Comparison of ENCODE assay signal across 9 mouse cellular contexts in the genomic region with DNA sequence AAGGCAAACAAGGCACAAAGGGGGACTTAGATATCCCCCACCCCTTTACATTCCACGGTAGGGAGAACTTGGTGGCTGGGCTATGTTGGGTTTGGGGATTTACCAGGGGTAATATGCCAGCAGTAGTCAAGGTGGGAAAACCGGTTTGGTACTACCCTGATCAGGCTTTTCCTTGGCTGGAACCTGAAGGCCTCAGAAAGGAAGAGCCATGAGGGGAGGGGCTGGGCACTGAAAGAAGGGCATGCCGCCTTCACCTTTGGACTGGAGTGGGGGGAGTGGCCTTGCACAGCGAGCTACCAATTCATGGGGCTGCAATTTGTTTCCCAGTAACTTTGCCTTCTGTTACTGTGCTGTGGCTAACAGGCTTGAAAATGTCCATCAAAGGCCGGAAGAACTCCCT. TPM values are rescaled to one million over a fixed set of nuclear protein-coding genes. Genes with fewer than 3 reads are reported as not detected.
DNase-seq lines count a peak whose midpoint lies in the region; ATAC-seq and TF ChIP-seq lines count a peak whose summit lies in the region.
"Had no signal": no experiment of that assay in that cellular context is flagged by ENCODE, and none has a peak within 500 bp of the region (broad histone marks: within the 10 kb centered on the region; RNA-seq: fewer than 3 reads in every experiment).

No protein-coding gene starts in this region.

- peaks cover 22% of the 10 kb centered on the region for H3K27me3 ChIP-seq in heart, embryonic 16.5 days (ENCODE audit: control insufficient read depth, insufficient read depth, low read length)
- H3K27me3 ChIP-seq in heart, embryonic 11.5 days (ENCODE audit: control insufficient read depth, insufficient read depth, low read length), result peaks cover 25% of the 10 kb centered on the region
- peaks cover 21% of the 10 kb centered on the region for H3K27me3 ChIP-seq in embryonic facial prominence, embryonic 14.5 days (replicated peaks; ENCODE audit: control insufficient read depth, insufficient read depth, low read length)
- no peaks in the 10 kb centered on the region for H3K27me3 ChIP-seq in myocyte (ENCODE audit: control insufficient read depth, insufficient read depth, insufficient read length)

- peak overlapping the region; percentile 96; the same call in 1 of the 2 replicates for H3K4me2 ChIP-seq in heart, embryonic 16.5 days (ENCODE audit: low read depth, low read length)
- no peak overlapping the region; the same call in 1 of the 2 replicates for H3K4me2 ChIP-seq in heart, embryonic 11.5 days
- H3K4me2 ChIP-seq in embryonic facial prominence, embryonic 14.5 days (ENCODE audit: low read depth, low read length), result peak overlapping the region; percentile 97
- H3K4me2 ChIP-seq in myocyte (ENCODE audit: low read depth), result no peak overlapping the region

- H3K4me1 ChIP-seq in heart, embryonic 16.5 days (ENCODE audit: control insufficient read depth, insufficient read depth, low read length), result peaks cover 34% of the 10 kb centered on the region
- peaks cover 24% of the 10 kb centered on the region for H3K4me1 ChIP-seq in heart, embryonic 11.5 days (ENCODE audit: control insufficient read depth, insufficient read depth, low read length)
- peaks cover 32% of the 10 kb centered on the region for H3K4me1 ChIP-seq in embryonic facial prominence, embryonic 14.5 days (ENCODE audit: control insufficient read depth, insufficient read depth, low read length)

- DNase-seq in embryonic facial prominence, embryonic 14.5 days (ENCODE audit: low spot score), result peak; percentile 79
- DNase-seq in kidney, postnatal 14 days, result peak; percentile 87
- DNase-seq in cerebellum, adult 8-10 months, result no peak
- no peak for DNase-seq in cerebellum, adult 9-10 months
- no peak for DNase-seq in retina, postnatal 1 day
- DNase-seq: cerebellum, adult 11 months had no signal

- 52% methylated on average over 5 of the region's 5 CpGs for WGBS in heart, embryonic 16.5 days
- 70% methylated on average over 5 of the region's 5 CpGs for WGBS in heart, embryonic 11.5 days (ENCODE audit: insufficient replicate concordance)
- 56% methylated on average over 5 of the region's 5 CpGs for WGBS in embryonic facial prominence, embryonic 14.5 days

- TF ChIP-seq POLR2A in myocyte (IDR thresholded peaks at IDR 0.05; ENCODE audit: insufficient read length, low read depth), result no peak

- ATAC-seq in heart, embryonic 16.5 days (replicated peaks; ENCODE audit: extremely low read depth, insufficient read depth, low FRiP score), result no peak
- no peak for ATAC-seq in heart, embryonic 11.5 days (replicated peaks; ENCODE audit: insufficient number of reproducible peaks, low FRiP score, low TSS enrichment)
- peak; percentile 39; the same call in 1 of the 2 replicates for ATAC-seq in embryonic facial prominence, embryonic 14.5 days (ENCODE audit: low read depth)

- H3ac ChIP-seq in myocyte (ENCODE audit: control insufficient read depth, insufficient read length), result no peak overlapping the region

- no peaks in the 10 kb centered on the region for H3K36me3 ChIP-seq in heart, embryonic 16.5 days (ENCODE audit: control insufficient read depth, insufficient read depth)
- peaks cover 2% of the 10 kb centered on the region; the same call in 1 of the 2 replicates for H3K36me3 ChIP-seq in heart, embryonic 11.5 days (ENCODE audit: control insufficient read depth, insufficient read depth, low read length)
- peaks cover 7% of the 10 kb centered on the region; the same call in 1 of the 2 replicates for H3K36me3 ChIP-seq in embryonic facial prominence, embryonic 14.5 days (ENCODE audit: control insufficient read depth, insufficient read depth, low read length)
- no peaks in the 10 kb centered on the region for H3K36me3 ChIP-seq in myocyte (ENCODE audit: control insufficient read depth, insufficient read depth)

- peaks cover 36% of the 10 kb centered on the region for H3K79me2 ChIP-seq in myocyte (ENCODE audit: control insufficient read depth, insufficient read depth)

- no peak overlapping the region for H3K4me3 ChIP-seq in heart, embryonic 16.5 days (ENCODE audit: low read length)
- no peak overlapping the region for H3K4me3 ChIP-seq in heart, embryonic 11.5 days (ENCODE audit: low read depth, low read length)
- H3K4me3 ChIP-seq in embryonic facial prominence, embryonic 14.5 days (ENCODE audit: low read depth, low read length), result peak overlapping the region; percentile 75; the same call in 1 of the 2 replicates
- H3K4me3 ChIP-seq in myocyte, result no peak overlapping the region

- no peak overlapping the region for H3K27ac ChIP-seq in heart, embryonic 16.5 days (ENCODE audit: low read length)
- no peak overlapping the region for H3K27ac ChIP-seq in heart, embryonic 11.5 days (ENCODE audit: low read depth, low read length)
- H3K27ac ChIP-seq in embryonic facial prominence, embryonic 14.5 days (replicated peaks; ENCODE audit: low read depth, low read length), result 0 out of 2 replicates have a peak overlapping the region, but pooled peaks have one; percentile 21

- H3K9ac ChIP-seq in heart, embryonic 16.5 days (ENCODE audit: low read length), result no peak overlapping the region
- no peak overlapping the region for H3K9ac ChIP-seq in heart, embryonic 11.5 days (ENCODE audit: low read depth, low read length)
- peak overlapping the region; percentile 38; the same call in 1 of the 2 replicates for H3K9ac ChIP-seq in embryonic facial prominence, embryonic 14.5 days (ENCODE audit: low read depth, low read length)

- no peaks in the 10 kb centered on the region for H3K9me3 ChIP-seq in heart, embryonic 16.5 days (replicated peaks; ENCODE audit: control insufficient read depth, low read length)
- no peaks in the 10 kb centered on the region for H3K9me3 ChIP-seq in heart, embryonic 11.5 days (replicated peaks; ENCODE audit: control insufficient read depth, low read length)
- H3K9me3 ChIP-seq in embryonic facial prominence, embryonic 14.5 days (ENCODE audit: control insufficient read depth, low read length), result no peaks in the 10 kb centered on the region

TF ChIP-seq in myocyte, 11 proteins besides CTCF, POLR2A, EP300 and RAD21:
- peak; percentile 44 for TF ChIP-seq POLR2AphosphoS2 (IDR thresholded peaks at IDR 0.05; ENCODE audit: insufficient read length, low read depth)
- TF ChIP-seq TCF12 (IDR thresholded peaks at IDR 0.05; ENCODE audit: insufficient read depth, poor library complexity, severe bottlenecking), result no peak

RNA-seq across cellular contexts. Expression of a gene that starts 3.4 kb away (rescaled TPM):
- polyA plus RNA-seq in heart, embryonic 16.5 days (2015; fragmentation: Nextera tagmentation; extraction: Ambion mirVana), result 7.4 and 7.9 TPM in 2 replicates
- polyA plus RNA-seq in heart, embryonic 11.5 days (2014; fragmentation: Nextera tagmentation; extraction: Ambion mirVana), result 4.1 and 4.6 TPM in 2 replicates
- 10.4 and 10.6 TPM in 2 replicates for polyA plus RNA-seq in embryonic facial prominence, embryonic 14.5 days (2014; fragmentation: Nextera tagmentation; extraction: Ambion mirVana)
- 130 TPM for polyA plus RNA-seq in myocyte (2012; fragmentation: generic; extraction: Trizol)

RNA-seq across cellular contexts. Expression of a gene that starts 10.3 kb away (rescaled TPM):
- polyA plus RNA-seq in heart, embryonic 16.5 days (2015; fragmentation: Nextera tagmentation; extraction: Ambion mirVana), result 50.4 and 55.8 TPM in 2 replicates
- polyA plus RNA-seq in heart, embryonic 11.5 days (2014; fragmentation: Nextera tagmentation; extraction: Ambion mirVana), result 41.1 and 41.8 TPM in 2 replicates
- 51.2 and 60.8 TPM in 2 replicates for polyA plus RNA-seq in embryonic facial prominence, embryonic 14.5 days (2014; fragmentation: Nextera tagmentation; extraction: Ambion mirVana)
- 58.4 TPM for polyA plus RNA-seq in myocyte (2012; fragmentation: generic; extraction: Trizol)

RNA-seq across cellular contexts. Expression of a gene that starts 10.6 kb away (rescaled TPM):
- polyA plus RNA-seq in heart, embryonic 16.5 days (2015; fragmentation: Nextera tagmentation; extraction: Ambion mirVana), result 2.0 and 2.8 TPM in 2 replicates
- polyA plus RNA-seq in heart, embryonic 11.5 days (2014; fragmentation: Nextera tagmentation; extraction: Ambion mirVana), result 1.2 and 1.7 TPM in 2 replicates
- 5.5 and 9.9 TPM in 2 replicates for polyA plus RNA-seq in embryonic facial prominence, embryonic 14.5 days (2014; fragmentation: Nextera tagmentation; extraction: Ambion mirVana)
- polyA plus RNA-seq in myocyte (2012; fragmentation: generic; extraction: Trizol), result 9.4 TPM

RNA-seq across cellular contexts. Expression of a gene that starts 16.6 kb away (rescaled TPM):
- polyA plus RNA-seq in heart, embryonic 16.5 days (2015; fragmentation: Nextera tagmentation; extraction: Ambion mirVana), result 65.1 and 73.7 TPM in 2 replicates
- 83.0 and 83.4 TPM in 2 replicates for polyA plus RNA-seq in heart, embryonic 11.5 days (2014; fragmentation: Nextera tagmentation; extraction: Ambion mirVana)
- 64.6 and 69.4 TPM in 2 replicates for polyA plus RNA-seq in embryonic facial prominence, embryonic 14.5 days (2014; fragmentation: Nextera tagmentation; extraction: Ambion mirVana)
- polyA plus RNA-seq in myocyte (2012; fragmentation: generic; extraction: Trizol), result 75.2 TPM

RNA-seq across cellular contexts. Expression of a gene that starts 30.4 kb away (rescaled TPM):
- polyA plus RNA-seq in heart, embryonic 16.5 days (2015; fragmentation: Nextera tagmentation; extraction: Ambion mirVana), result 40.7 and 41.9 TPM in 2 replicates
- polyA plus RNA-seq in heart, embryonic 11.5 days (2014; fragmentation: Nextera tagmentation; extraction: Ambion mirVana), result 30.3 and 31.2 TPM in 2 replicates
- 23.5 and 25.1 TPM in 2 replicates for polyA plus RNA-seq in embryonic facial prominence, embryonic 14.5 days (2014; fragmentation: Nextera tagmentation; extraction: Ambion mirVana)
- polyA plus RNA-seq in myocyte (2012; fragmentation: generic; extraction: Trizol), result 33.6 TPM

Comparison
In these comparisons a context has a peak if more than half of its experiments do, and no peak if none do; other contexts are left out.
1. H3K4me2 ChIP-seq: peak in heart, embryonic 16.5 days (single experiment) and embryonic facial prominence, embryonic 14.5 days (single experiment); none in heart, embryonic 11.5 days (single experiment) and myocyte (single experiment).
2. DNase-seq: peak in embryonic facial prominence, embryonic 14.5 days (single experiment) and kidney, postnatal 14 days (single experiment); none in cerebellum, adult 8-10 months (single experiment), cerebellum, adult 9-10 months (single experiment) and retina, postnatal 1 day (single experiment).
3. RNA of a gene that starts 3.4 kb away (polyA plus RNA-seq): 130 TPM in myocyte (single experiment); 10.4 to 10.6 TPM in embryonic facial prominence, embryonic 14.5 days, 7.4 to 7.9 TPM in heart, embryonic 16.5 days and 4.1 to 4.6 TPM in heart, embryonic 11.5 days; every median in the first group is over 10 times any median in the second.